Mouse (Mus musculus) lung, adult 2 months (tissue): Measurements from ENCODE around the gene Cluap1.

Source experiments
- CTCF ChIP-seq: fragments of 200-500 bp; IDR thresholded peaks from 2 replicates; pipeline ENCODE4 v1.5.1; 2011; ENCODE audit warnings: mild to moderate bottlenecking, low read length, control low read depth; ENCODE audit not compliant: insufficient read depth
- POLR2A ChIP-seq: fragments of 200-500 bp; IDR thresholded peaks from 2 replicates; pipeline ENCODE4 v1.6.1; 2011; ENCODE audit warnings: low read depth, mild to moderate bottlenecking, control low read depth, low read length, borderline replicate concordance; ENCODE audit errors: extremely low read depth

- TF ChIP-seq CTCF = no peak
- no peak for TF ChIP-seq POLR2A
These were observed 36.8 kb upstream of the Cluap1 start for GRCm38 (mm10) chr16:3871815-3872214.
